Mouse (Mus musculus) intestine, embryonic 16.5 days (tissue): Measurements from ENCODE around the gene Nfasc. TPM values are rescaled to one million over a fixed set of nuclear protein-coding genes. Genes with fewer than 3 reads are reported as not detected.

Experiments used
- ATAC-seq: fragments of 200-750 bp; cut with Nextera tagmentation; 2 replicates; pipeline ENCODE4 v1.8.0; 2017; ENCODE audit warnings: moderate TSS enrichment, moderate library complexity
- H3K27ac ChIP-seq: fragments of 300-500 bp; sonication (generic); 2 replicates; pipeline ENCODE4 v1.5.1; 2014; ENCODE audit warnings: mild to moderate bottlenecking, low read length
- H3K27me3 ChIP-seq: fragments of 300-500 bp; sonication (generic); replicated peaks from 2 replicates; pipeline ENCODE4 v1.6.1; 2014; ENCODE audit warnings: low read length, control low read depth, mixed read lengths; ENCODE audit not compliant: control insufficient read depth, insufficient read depth
- H3K36me3 ChIP-seq: fragments of 300-500 bp; sonication (generic); 2 replicates; pipeline ENCODE4 v1.6.1; 2014; ENCODE audit warnings: low read length, control low read depth; ENCODE audit not compliant: control insufficient read depth, insufficient read depth
- H3K4me1 ChIP-seq: fragments of 300-500 bp; sonication (generic); 2 replicates; pipeline ENCODE4 v1.6.1; 2014; ENCODE audit warnings: low read length, control low read depth, mixed read lengths; ENCODE audit not compliant: control insufficient read depth, insufficient read depth
- H3K4me2 ChIP-seq: fragments of 300-500 bp; sonication (generic); 2 replicates; pipeline ENCODE4 v1.6.1; 2014; ENCODE audit warnings: low read depth, low read length, control low read depth
- H3K4me3 ChIP-seq: fragments of 300-500 bp; sonication (generic); 2 replicates; pipeline ENCODE4 v1.5.1; 2014; ENCODE audit warnings: mild to moderate bottlenecking, low read length
- H3K9ac ChIP-seq: fragments of 300-500 bp; sonication (generic); 2 replicates; pipeline ENCODE4 v1.6.1; 2014; ENCODE audit warnings: low read depth, low read length
- H3K9me3 ChIP-seq: fragments of 300-500 bp; sonication (generic); 2 replicates; pipeline ENCODE4 v1.6.1; 2016; ENCODE audit warnings: low read length, control low read depth; ENCODE audit not compliant: control insufficient read depth
- WGBS: fragments of 180-500 bp; shearing (Covaris S2); extraction: QIAGEN DNeasy Blood & Tissue Kit; methylation state at CpG from one replicate; pipeline ENCODE4 v1.1.7; 2014; 5-methylcytosine and 5-hydroxymethylcytosine counted together
- polyA plus RNA-seq: library from polyadenylated mRNA; unstranded; fragments of >200 nt; fragmentation: Nextera tagmentation; extraction: Ambion mirVana; gene quantifications from 2 replicates; pipeline ENCODE4 v1.2.1, GENCODE M21; 2015

Gene Nfasc
- polyA plus RNA-seq, 1 experiment from 2014 or later = 2.0 TPM

- H3K4me2 ChIP-seq = no peak overlapping the region
- 82% methylated on average over 4 of the region's 4 CpGs for WGBS
- H3K9me3 ChIP-seq = no peaks in the 10 kb centered on the region
- no peak overlapping the region for H3K4me3 ChIP-seq
- H3K9ac ChIP-seq = no peak overlapping the region
- no peak for ATAC-seq
- no peaks in the 10 kb centered on the region for H3K4me1 ChIP-seq
- H3K27me3 ChIP-seq = no peaks in the 10 kb centered on the region
- no peaks in the 10 kb centered on the region for H3K36me3 ChIP-seq
- H3K27ac ChIP-seq = no peak overlapping the region
Observed at GRCm38 (mm10) chr1:132612066-132612465, 129.5 kb downstream of the Nfasc start.

- H3K27me3 ChIP-seq = no peaks in the 10 kb centered on the region
- H3K4me1 ChIP-seq = no peaks in the 10 kb centered on the region
- no peak overlapping the region for H3K4me2 ChIP-seq
- 35% methylated on average over 4 of the region's 4 CpGs for WGBS
- ATAC-seq = no peak
- no peak overlapping the region for H3K4me3 ChIP-seq
- no peak overlapping the region for H3K27ac ChIP-seq
- H3K9me3 ChIP-seq = no peaks in the 10 kb centered on the region
- no peaks in the 10 kb centered on the region for H3K36me3 ChIP-seq
- H3K9ac ChIP-seq = no peak overlapping the region
Observed at GRCm38 (mm10) chr1:132609048-132609634, 132.5 kb downstream of the Nfasc start.

GRCm38 (mm10) chr1:132602161-132602560 is 139.4 kb downstream of the Nfasc start:
- no peaks in the 10 kb centered on the region for H3K36me3 ChIP-seq
- H3K4me2 ChIP-seq = no peak overlapping the region
- no peak for ATAC-seq
- no peak overlapping the region for H3K9ac ChIP-seq
- no peak overlapping the region for H3K27ac ChIP-seq
- H3K4me1 ChIP-seq = no peaks in the 10 kb centered on the region
- no peaks in the 10 kb centered on the region for H3K9me3 ChIP-seq
- H3K27me3 ChIP-seq = no peaks in the 10 kb centered on the region
- no peak overlapping the region for H3K4me3 ChIP-seq
- 42% methylated on average over 8 of the region's 8 CpGs for WGBS

GRCm38 (mm10) chr1:132598024-132598423 is 143.6 kb downstream of the Nfasc start:
- Histone ChIP-seq H3K9me3 (no peaks in the 10 kb centered on the region), H3K4me1 (no peaks in the 10 kb centered on the region), H3K36me3 (no peaks in the 10 kb centered on the region), H3K4me2 (no peak overlapping the region), H3K4me3 (no peak overlapping the region), H3K27me3 (no peaks in the 10 kb centered on the region), H3K27ac (no peak overlapping the region), H3K9ac (no peak overlapping the region)
- ATAC-seq = no peak
- WGBS = 86% methylated on average over 5 of the region's 5 CpGs

- no peak overlapping the region for H3K4me2 ChIP-seq
- H3K9me3 ChIP-seq = no peaks in the 10 kb centered on the region
- no peaks in the 10 kb centered on the region for H3K36me3 ChIP-seq
- H3K9ac ChIP-seq = no peak overlapping the region
- H3K27me3 ChIP-seq = no peaks in the 10 kb centered on the region
- no peak overlapping the region for H3K4me3 ChIP-seq
- WGBS = 35% methylated on average over 6 of the region's 6 CpGs
- H3K27ac ChIP-seq = no peak overlapping the region
- ATAC-seq = no peak
- no peaks in the 10 kb centered on the region for H3K4me1 ChIP-seq
Observed at GRCm38 (mm10) chr1:132595741-132596140, 145.9 kb downstream of the Nfasc start.

GRCm38 (mm10) chr1:132594587-132594986 is 147.0 kb downstream of the Nfasc start:
- Histone ChIP-seq H3K9me3 (no peaks in the 10 kb centered on the region), H3K36me3 (no peaks in the 10 kb centered on the region), H3K27ac (no peak overlapping the region), H3K27me3 (no peaks in the 10 kb centered on the region), H3K9ac (no peak overlapping the region), H3K4me1 (no peaks in the 10 kb centered on the region), H3K4me3 (no peak overlapping the region), H3K4me2 (no peak overlapping the region)
- 0 out of 2 replicates have a peak, but pooled peaks have one; percentile 39 for ATAC-seq
- WGBS = 18% methylated on average over 4 of the region's 4 CpGs

- H3K27me3 ChIP-seq = no peaks in the 10 kb centered on the region
- H3K4me3 ChIP-seq = no peak overlapping the region
- no peaks in the 10 kb centered on the region for H3K36me3 ChIP-seq
- no peak overlapping the region for H3K4me2 ChIP-seq
- H3K27ac ChIP-seq = no peak overlapping the region
- H3K9ac ChIP-seq = no peak overlapping the region
- H3K4me1 ChIP-seq = no peaks in the 10 kb centered on the region
- ATAC-seq = no peak
- H3K9me3 ChIP-seq = no peaks in the 10 kb centered on the region
- 85% methylated on average over 5 of the region's 5 CpGs for WGBS
Observed at GRCm38 (mm10) chr1:132592145-132592544, 149.5 kb downstream of the Nfasc start.

GRCm38 (mm10) chr1:132591399-132591930 is 150.1 kb downstream of the Nfasc start:
- H3K4me3 ChIP-seq = no peak overlapping the region
- no peak overlapping the region for H3K9ac ChIP-seq
- no peaks in the 10 kb centered on the region for H3K4me1 ChIP-seq
- no peak overlapping the region for H3K4me2 ChIP-seq
- no peak for ATAC-seq
- no peak overlapping the region for H3K27ac ChIP-seq
- WGBS = 82% methylated on average over 11 of the region's 11 CpGs
- no peaks in the 10 kb centered on the region for H3K9me3 ChIP-seq
- no peaks in the 10 kb centered on the region for H3K27me3 ChIP-seq
- H3K36me3 ChIP-seq = no peaks in the 10 kb centered on the region

- H3K4me2 ChIP-seq = peak overlapping the region; percentile 30; the same call in 1 of the 2 replicates
- peak; percentile 89 for ATAC-seq
- H3K27ac ChIP-seq = 0 out of 2 replicates have a peak overlapping the region, but pooled peaks have one; percentile 1
- H3K36me3 ChIP-seq = no peaks in the 10 kb centered on the region
- no peak overlapping the region; the same call in 1 of the 2 replicates for H3K4me3 ChIP-seq
- H3K27me3 ChIP-seq = no peaks in the 10 kb centered on the region
- H3K9me3 ChIP-seq = no peaks in the 10 kb centered on the region
- no peaks in the 10 kb centered on the region for H3K4me1 ChIP-seq
- no peak overlapping the region for H3K9ac ChIP-seq
- WGBS = 26% methylated on average over 15 of the region's 15 CpGs
Observed at GRCm38 (mm10) chr1:132586679-132587201, 154.9 kb downstream of the Nfasc start.
